Comparison of ENCODE assay signal across 37 mouse cellular contexts in the genomic region with DNA sequence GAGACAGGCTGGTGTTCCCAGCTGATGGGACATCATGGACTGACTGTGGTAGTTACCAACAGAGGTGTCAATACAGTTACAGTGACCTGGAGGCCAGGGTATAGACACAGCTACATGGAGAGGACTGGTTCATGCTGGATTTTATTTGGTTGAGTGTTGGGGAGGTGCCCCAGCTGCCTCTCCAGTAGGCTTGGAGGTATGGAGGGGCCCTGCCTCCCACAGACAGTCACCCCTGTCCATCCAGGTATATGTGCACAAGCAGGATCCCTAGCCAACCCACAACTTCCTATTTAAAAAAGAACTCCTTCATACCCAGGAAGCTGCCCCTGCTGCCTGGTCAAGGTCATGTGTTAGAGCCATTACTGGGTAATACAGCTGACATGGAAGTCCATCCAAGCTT. TPM values are rescaled to one million over a fixed set of nuclear protein-coding genes. Genes with fewer than 3 reads are reported as not detected.
"Had no signal": no experiment of that assay in that cellular context is flagged by ENCODE, and none has a peak within 500 bp of the region (broad histone marks: within the 10 kb centered on the region; RNA-seq: fewer than 3 reads in every experiment).

No protein-coding gene starts in this region.

- H3K27me3 ChIP-seq: embryonic facial prominence, embryonic 15.5 days; forebrain, embryonic 12.5 days had no signal

- DNase-seq: cerebellum, adult 2 months; cerebellum, adult 8-10 months; cerebellum, adult 9-10 months; cerebellum, adult 9-11 months; cerebellum, postnatal 10 days; cerebellum, postnatal 14 days; cerebellum, postnatal 25 days; cerebellum, postnatal 36 days; embryo, embryonic 11 days; forebrain, postnatal 0 days; gastrocnemius, adult 2 months; gastrocnemius, postnatal 10 days; gastrocnemius, postnatal 14 days; gastrocnemius, postnatal 25 days; gastrocnemius, postnatal 36 days; heart, adult 18-20 months; heart, adult 2 months had no signal

- H3K4me3 ChIP-seq: embryonic facial prominence, embryonic 10.5 days; embryonic facial prominence, embryonic 12.5 days; embryonic facial prominence, embryonic 13.5 days; embryonic facial prominence, embryonic 15.5 days; erythroblast, embryonic 14.5 days; forebrain, embryonic 10.5 days; forebrain, embryonic 12.5 days; forebrain, embryonic 13.5 days; forebrain, embryonic 15.5 days; gastrocnemius, adult 2 months; heart, adult 2 months had no signal

- H3K4me1 ChIP-seq: embryonic facial prominence, embryonic 10.5 days; embryonic facial prominence, embryonic 12.5 days; embryonic facial prominence, embryonic 13.5 days; embryonic facial prominence, embryonic 15.5 days; forebrain, embryonic 10.5 days; forebrain, embryonic 12.5 days; forebrain, embryonic 13.5 days; forebrain, embryonic 15.5 days had no signal

- H3K9me3 ChIP-seq: embryonic facial prominence, embryonic 10.5 days; embryonic facial prominence, embryonic 12.5 days; embryonic facial prominence, embryonic 13.5 days; embryonic facial prominence, embryonic 15.5 days; forebrain, embryonic 10.5 days; forebrain, embryonic 12.5 days; forebrain, embryonic 13.5 days; forebrain, embryonic 15.5 days had no signal

- H3K27ac ChIP-seq: embryonic facial prominence, embryonic 10.5 days; embryonic facial prominence, embryonic 12.5 days; embryonic facial prominence, embryonic 13.5 days; embryonic facial prominence, embryonic 15.5 days; forebrain, embryonic 10.5 days; forebrain, embryonic 12.5 days; forebrain, embryonic 13.5 days; forebrain, embryonic 15.5 days; gastrocnemius, adult 2 months; heart, adult 2 months had no signal

- ATAC-seq: forebrain, embryonic 13.5 days; forebrain, embryonic 14.5 days; forebrain, embryonic 15.5 days; forebrain, embryonic 16.5 days; forebrain, postnatal 0 days had no signal

- H3K36me3 ChIP-seq: embryonic facial prominence, embryonic 10.5 days; embryonic facial prominence, embryonic 12.5 days; embryonic facial prominence, embryonic 13.5 days; embryonic facial prominence, embryonic 15.5 days; forebrain, embryonic 10.5 days; forebrain, embryonic 12.5 days; forebrain, embryonic 15.5 days had no signal

RNA-seq across cellular contexts. Expression of a gene that starts 27.0 kb away (rescaled TPM):
- total RNA-seq: common myeloid progenitor, adult 5-6 weeks; gastrocnemius, adult 18-20 months; gastrocnemius, adult 2 months; gastrocnemius, adult 8-10 months; gastrocnemius, postnatal 10 days; gastrocnemius, postnatal 14 days; gastrocnemius, postnatal 25 days; gastrocnemius, postnatal 36 days; gastrocnemius, postnatal 4 days; granulocyte monocyte progenitor cell, adult 5-6 weeks had no signal
- polyA plus RNA-seq: cerebellum, adult 2 months; cortical plate, adult 2 months; erythroblast, embryonic 14.5 days; forebrain, embryonic 10.5 days; forebrain, embryonic 11.5 days; forebrain, embryonic 12.5 days; forebrain, embryonic 13.5 days; forebrain, embryonic 14.5 days; forebrain, embryonic 15.5 days; forebrain, embryonic 16.5 days; forebrain, postnatal 0 days; frontal cortex, adult 2 months; gonadal fat pad, adult 2 months had no signal
